ENCODE assay signal across 7 mouse cellular contexts in the genomic region with DNA sequence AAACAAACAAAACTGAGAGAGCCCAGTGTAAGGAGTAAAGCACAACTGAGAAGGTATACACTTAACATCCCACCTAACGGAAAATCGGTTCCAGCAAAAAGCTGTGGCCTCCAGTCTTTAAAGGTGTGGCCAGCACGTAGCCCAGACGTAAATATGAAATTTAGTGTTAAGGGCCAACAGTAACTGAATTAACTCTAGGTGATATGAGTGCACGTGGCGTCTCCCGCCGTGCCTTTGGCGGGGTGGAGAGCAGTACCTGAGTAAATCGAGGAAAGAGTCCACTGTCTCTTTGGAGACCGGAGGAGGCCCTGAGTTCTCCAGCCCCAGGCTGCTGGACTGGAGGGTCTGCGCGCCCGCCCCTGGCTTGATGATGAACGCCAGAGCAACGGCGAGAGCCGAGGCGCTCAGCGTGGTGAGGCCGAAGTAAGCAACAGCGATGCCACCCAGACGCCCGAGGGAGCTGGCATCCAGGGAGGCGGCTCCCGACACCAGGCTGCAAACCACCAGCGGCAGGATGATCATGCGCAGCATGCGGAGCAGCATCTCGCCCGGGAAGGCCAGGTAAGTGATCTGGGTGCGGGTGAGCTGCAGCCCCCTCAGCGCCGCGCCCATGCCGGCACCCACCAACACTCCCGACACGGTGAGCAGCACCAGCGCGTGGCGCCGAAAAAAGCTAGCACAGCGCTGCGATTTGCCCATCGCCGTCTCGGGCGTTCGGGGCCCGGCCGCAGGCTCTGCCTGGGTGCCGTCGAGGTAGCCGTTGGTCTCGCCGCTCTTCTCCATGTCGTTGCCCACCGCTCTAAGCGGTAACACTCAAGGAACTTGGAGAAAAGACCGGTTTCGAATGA. TPM values are rescaled to one million over a fixed set of nuclear protein-coding genes. Genes with fewer than 3 reads are reported as not detected.
DNase-seq lines count a peak whose midpoint lies in the region; ATAC-seq lines count a peak whose summit lies in the region.

No protein-coding gene starts in this region.

- H3K4me3 ChIP-seq in forebrain, embryonic 12.5 days (replicated peaks), result peak overlapping the region; percentile 71
- peak overlapping the region; percentile 68 for H3K4me3 ChIP-seq in lung, embryonic 16.5 days (ENCODE audit: low read length)

- WGBS in forebrain, embryonic 12.5 days, result 1% methylated on average over 61 of the region's 61 CpGs
- under 1% methylated on average over 61 of the region's 61 CpGs for WGBS in lung, embryonic 16.5 days

- H3K27me3 ChIP-seq in forebrain, embryonic 12.5 days, result no peaks in the 10 kb centered on the region
- no peaks in the 10 kb centered on the region for H3K27me3 ChIP-seq in lung, embryonic 16.5 days (ENCODE audit: control insufficient read depth, insufficient read depth, low read depth, low read length)

- ATAC-seq in forebrain, embryonic 12.5 days (ENCODE audit: low FRiP score), result peak; percentile 45
- ATAC-seq in lung, embryonic 16.5 days (ENCODE audit: low read depth), result peak; percentile 3

- peak overlapping the region; percentile 84 for H3K4me2 ChIP-seq in forebrain, embryonic 12.5 days
- H3K4me2 ChIP-seq in lung, embryonic 16.5 days (ENCODE audit: low read depth, low read length), result peak overlapping the region; percentile 98

- no peaks in the 10 kb centered on the region for H3K9me3 ChIP-seq in forebrain, embryonic 12.5 days
- H3K9me3 ChIP-seq in lung, embryonic 16.5 days (ENCODE audit: control insufficient read depth, low read length), result no peaks in the 10 kb centered on the region

- H3K27ac ChIP-seq in forebrain, embryonic 12.5 days, result peak overlapping the region; percentile 98
- H3K27ac ChIP-seq in lung, embryonic 16.5 days (ENCODE audit: low read length), result peak overlapping the region; percentile 94

- DNase-seq in NIH3T3 (ENCODE audit: low read depth), result peak; percentile 44
- peak; percentile 63 for DNase-seq in brain, adult 2 months (ENCODE audit: low read depth, low spot score)
- peak; percentile 33 for DNase-seq in heart, postnatal 4 days
- peak; percentile 58 to 68 for DNase-seq in layer of hippocampus, postnatal 10 days (ENCODE audit: low spot score in 2 of 2)
- DNase-seq in retina, embryonic 14.5 days (ENCODE audit: low spot score), result peak; percentile 49

- H3K9ac ChIP-seq in forebrain, embryonic 12.5 days, result peak overlapping the region; percentile 79
- H3K9ac ChIP-seq in lung, embryonic 16.5 days (ENCODE audit: low read length), result peak overlapping the region; percentile 83

- peaks cover 25% of the 10 kb centered on the region for H3K4me1 ChIP-seq in forebrain, embryonic 12.5 days
- H3K4me1 ChIP-seq in lung, embryonic 16.5 days (replicated peaks; ENCODE audit: control insufficient read depth, insufficient read depth, low read length), result peaks cover 16% of the 10 kb centered on the region

- no peaks in the 10 kb centered on the region for H3K36me3 ChIP-seq in forebrain, embryonic 12.5 days (replicated peaks)
- H3K36me3 ChIP-seq in lung, embryonic 16.5 days (ENCODE audit: control insufficient read depth, insufficient read depth, low read length), result no peaks in the 10 kb centered on the region

RNA-seq across cellular contexts. Expression of a gene that starts 0.6 kb away (rescaled TPM):
- polyA plus RNA-seq in forebrain, embryonic 12.5 days (2016; fragmentation: Nextera tagmentation; extraction: Ambion mirVana), result 24.7 and 29.1 TPM in 2 replicates
- 1 to 10 TPM; 5.3 to 5.6 TPM for total RNA-seq in heart, postnatal 4 days (2021)
- 10 to 100 TPM; 78.9 to 81.1 TPM for total RNA-seq in layer of hippocampus, postnatal 10 days (2021)
- polyA plus RNA-seq in lung, embryonic 16.5 days (2015; fragmentation: Nextera tagmentation; extraction: Ambion mirVana), result 17.9 and 18.2 TPM in 2 replicates

Comparison
In these comparisons a context has a peak if more than half of its experiments do, and no peak if none do; other contexts are left out.
1. Peak in every context shown above with its lines: DNase-seq, ATAC-seq, H3K4me3 ChIP-seq and H3K27ac ChIP-seq.
2. RNA of a gene that starts 0.6 kb away (total RNA-seq): 78.9 to 81.1 TPM in layer of hippocampus, postnatal 10 days; 5.3 to 5.6 TPM in heart, postnatal 4 days; every median in the first group is over 10 times any median in the second.